Mouse (Mus musculus) embryonic facial prominence, embryonic 12.5 days (tissue): ENCODE results near the gene Tead3. TPM values are rescaled to one million over a fixed set of nuclear protein-coding genes. Genes with fewer than 3 reads are reported as not detected.

ENCODE experiments used
- ATAC-seq: fragments of 200-750 bp; cut with Nextera tagmentation; 2 replicates; pipeline ENCODE4 v1.8.0; 2017; ENCODE audit not compliant: insufficient number of reproducible peaks, insufficient read depth, low FRiP score, low TSS enrichment
- H3K27ac ChIP-seq: fragments of 300-500 bp; sonication (generic); 2 replicates; pipeline ENCODE4 v1.5.1; 2016; ENCODE audit warnings: mild to moderate bottlenecking
- H3K27me3 ChIP-seq: fragments of 300-500 bp; sonication (generic); 2 replicates; pipeline ENCODE4 v1.6.1; 2016; ENCODE audit warnings: mild to moderate bottlenecking, moderate library complexity
- H3K36me3 ChIP-seq: fragments of 300-500 bp; sonication (generic); 2 replicates; pipeline ENCODE4 v1.6.1; 2016; ENCODE audit warnings: mild to moderate bottlenecking
- H3K4me1 ChIP-seq: fragments of 300-500 bp; sonication (generic); 2 replicates; pipeline ENCODE4 v1.6.1; 2016
- H3K4me2 ChIP-seq: fragments of 300-500 bp; sonication (generic); replicated peaks from 2 replicates; pipeline ENCODE4 v1.6.1; 2016; ENCODE audit warnings: mild to moderate bottlenecking, moderate library complexity
- H3K4me3 ChIP-seq: fragments of 300-500 bp; sonication (generic); 2 replicates; pipeline ENCODE4 v1.5.1; 2016; ENCODE audit warnings: mild to moderate bottlenecking
- H3K9ac ChIP-seq: fragments of 300-500 bp; sonication (generic); 2 replicates; pipeline ENCODE4 v1.6.1; 2016; ENCODE audit warnings: mild to moderate bottlenecking, moderate library complexity
- H3K9me3 ChIP-seq: fragments of 300-500 bp; sonication (generic); 2 replicates; pipeline ENCODE4 v1.6.1; 2016; ENCODE audit warnings: mild to moderate bottlenecking, moderate library complexity
- WGBS: fragments of 180-500 bp; shearing (Covaris S2); methylation state at CpG from one replicate; pipeline ENCODE4 v1.1.7; 2016; 5-methylcytosine and 5-hydroxymethylcytosine counted together
- polyA plus RNA-seq: library from polyadenylated mRNA; unstranded; fragments of >200 nt; fragmentation: Nextera tagmentation; extraction: Ambion mirVana; gene quantifications from 2 replicates; pipeline ENCODE4 v1.2.1, GENCODE M21; 2016

Tead3 gene
- polyA plus RNA-seq, 1 experiment from 2014 or later: 17.9 TPM

GRCm38 (mm10) chr17:28313880-28314225 is 36.8 kb downstream of the Tead3 start:
- no peak; the same call in 1 of the 2 replicates for ATAC-seq
- 3% methylated on average over 11 of the region's 11 CpGs for WGBS
- H3K9ac ChIP-seq: peak overlapping the region; percentile 89

GRCm38 (mm10) chr17:28313212-28313879 is 37.3 kb downstream of the Tead3 start, which contains the start of gene Fance:
Gene Fance (plus strand): TSS chr17:28313519.
- Histone ChIP-seq H3K27ac (peak within 1 kb of the TSS; percentile 91), H3K4me1 (peaks cover 21% of the 10 kb centered on the region), H3K9ac (peak within 1 kb of the TSS; percentile 89), H3K4me3 (peak within 1 kb of the TSS; percentile 79), H3K36me3 (peaks cover 26% of the 10 kb centered on the region), H3K27me3 (no peaks in the 10 kb centered on the region), H3K9me3 (no peaks in the 10 kb centered on the region), H3K4me2 (peak within 1 kb of the TSS; percentile 75)
- under 1% methylated on average over 56 of the region's 69 CpGs for WGBS
- peak; percentile 97 for ATAC-seq

More at GRCm38 (mm10) chr17:28313880-28314225, 36.8 kb downstream of the Tead3 start:
- Histone ChIP-seq H3K9me3 (no peaks in the 10 kb centered on the region), H3K27me3 (no peaks in the 10 kb centered on the region), H3K36me3 (peaks cover 28% of the 10 kb centered on the region), H3K4me3 (peak overlapping the region; percentile 79), H3K4me1 (peaks cover 17% of the 10 kb centered on the region), H3K27ac (peak overlapping the region; percentile 91), H3K4me2 (peak overlapping the region; percentile 75)

GRCm38 (mm10) chr17:28312232-28313211 is 38.1 kb downstream of the Tead3 start:
- H3K27me3 ChIP-seq: no peaks in the 10 kb centered on the region
- peak overlapping the region; percentile 50; the same call in 1 of the 2 replicates for H3K27ac ChIP-seq
- peak overlapping the region; percentile 75 for H3K4me2 ChIP-seq
- H3K4me3 ChIP-seq: peak overlapping the region; percentile 79
- WGBS: 23% methylated on average over 17 of the region's 17 CpGs
- peaks cover 19% of the 10 kb centered on the region for H3K36me3 ChIP-seq
- ATAC-seq: 0 out of 2 replicates have a peak, but pooled peaks have one; percentile 2
- H3K4me1 ChIP-seq: peaks cover 23% of the 10 kb centered on the region
- no peak overlapping the region for H3K9ac ChIP-seq
- no peaks in the 10 kb centered on the region for H3K9me3 ChIP-seq

GRCm38 (mm10) chr17:28311366-28312132 is 39.1 kb downstream of the Tead3 start:
- no peak for ATAC-seq
- Histone ChIP-seq H3K4me3 (no peak overlapping the region), H3K9ac (no peak overlapping the region), H3K4me2 (no peak overlapping the region), H3K27ac (no peak overlapping the region), H3K27me3 (no peaks in the 10 kb centered on the region), H3K4me1 (peaks cover 23% of the 10 kb centered on the region), H3K36me3 (peaks cover 9% of the 10 kb centered on the region), H3K9me3 (no peaks in the 10 kb centered on the region)
- WGBS: 64% methylated on average over 5 of the region's 5 CpGs

GRCm38 (mm10) chr17:28310831-28311230 is 39.8 kb downstream of the Tead3 start:
- Histone ChIP-seq H3K27ac (no peak overlapping the region), H3K4me2 (no peak overlapping the region), H3K9ac (no peak overlapping the region), H3K9me3 (no peaks in the 10 kb centered on the region), H3K27me3 (no peaks in the 10 kb centered on the region), H3K4me1 (peaks cover 22% of the 10 kb centered on the region), H3K4me3 (no peak overlapping the region), H3K36me3 (peaks cover 2% of the 10 kb centered on the region)
- 81% methylated on average over 3 of the region's 3 CpGs for WGBS
- no peak for ATAC-seq

DNA sequence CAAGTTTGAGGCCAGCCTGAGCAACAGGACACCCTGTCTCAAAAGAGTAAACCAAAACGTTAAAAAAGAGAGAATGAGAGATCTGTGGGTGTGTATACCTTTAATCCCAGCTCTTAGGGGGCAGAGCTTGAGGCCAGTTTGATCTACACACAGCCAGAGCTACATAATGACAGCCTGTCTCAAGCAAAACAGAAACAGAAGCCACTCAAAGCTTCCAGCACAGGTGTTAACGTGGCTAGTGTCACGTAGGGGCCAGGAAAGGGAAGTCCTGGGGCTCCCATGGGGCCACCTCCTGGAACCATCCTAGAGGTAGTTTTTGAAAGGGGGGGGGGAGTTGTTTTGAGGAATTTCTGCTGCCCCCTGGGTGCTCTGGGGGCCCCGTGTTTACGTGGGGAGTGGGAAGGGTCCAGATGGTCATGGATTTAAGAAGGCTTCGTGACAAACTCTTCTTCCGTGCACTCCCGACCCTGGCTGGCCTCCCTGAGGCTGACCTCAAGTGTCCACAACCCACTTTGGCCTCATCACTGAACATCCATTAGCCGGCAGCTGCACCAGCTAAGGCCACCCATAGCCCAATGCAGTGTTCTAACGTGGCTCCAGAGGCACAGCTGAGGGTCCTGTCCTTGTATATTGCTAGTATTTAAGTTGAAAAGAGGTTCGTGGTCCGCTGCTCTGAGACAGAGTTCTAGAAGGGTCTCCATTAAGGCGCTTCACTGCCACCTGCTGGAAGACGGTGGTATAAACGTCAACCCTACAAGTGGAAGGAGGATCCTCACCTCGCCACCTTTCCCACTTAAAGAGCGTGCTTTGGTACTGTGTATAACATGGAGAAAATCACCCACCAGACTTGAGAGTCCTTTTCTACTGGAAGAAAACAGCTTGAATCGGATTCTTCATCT is 42.1 kb downstream of the Tead3 start:
- Histone ChIP-seq H3K9ac (no peak overlapping the region; the same call in 1 of the 2 replicates), H3K4me3 (no peak overlapping the region), H3K27me3 (no peaks in the 10 kb centered on the region), H3K27ac (0 out of 2 replicates have a peak overlapping the region, but pooled peaks have one; percentile 2), H3K4me1 (peaks cover 11% of the 10 kb centered on the region; the same call in 1 of the 2 replicates), H3K4me2 (no peak overlapping the region), H3K36me3 (no peaks in the 10 kb centered on the region), H3K9me3 (no peaks in the 10 kb centered on the region)
- ATAC-seq: no peak
- WGBS: 16% methylated on average over 18 of the region's 18 CpGs

DNA sequence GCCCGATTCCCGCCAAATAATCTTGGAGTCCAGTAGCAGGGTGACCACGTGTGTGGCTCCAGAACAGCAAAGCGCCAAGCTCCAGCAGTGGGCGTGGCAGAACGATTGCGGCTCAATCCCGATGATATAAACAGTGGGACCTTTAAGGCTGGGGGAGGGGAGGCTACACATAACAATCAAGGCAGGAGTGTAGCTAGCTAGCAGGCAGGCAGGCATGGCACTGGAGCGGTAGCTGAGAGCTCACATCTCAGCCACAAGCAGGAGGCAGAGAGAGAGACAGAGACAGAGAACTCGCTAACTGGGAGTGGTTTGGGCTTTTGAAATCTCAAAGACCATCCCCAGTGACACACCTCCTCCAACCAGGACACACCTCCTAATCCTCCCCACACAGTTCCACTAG is 45.4 kb downstream of the Tead3 start:
- H3K4me2 ChIP-seq: no peak overlapping the region
- H3K9ac ChIP-seq: no peak overlapping the region
- peaks cover 14% of the 10 kb centered on the region for H3K4me1 ChIP-seq
- no peaks in the 10 kb centered on the region for H3K27me3 ChIP-seq
- H3K9me3 ChIP-seq: no peaks in the 10 kb centered on the region
- no peak overlapping the region for H3K27ac ChIP-seq
- WGBS: 51% methylated on average over 10 of the region's 10 CpGs
- no peak for ATAC-seq
- no peak overlapping the region for H3K4me3 ChIP-seq
- no peaks in the 10 kb centered on the region for H3K36me3 ChIP-seq

DNA sequence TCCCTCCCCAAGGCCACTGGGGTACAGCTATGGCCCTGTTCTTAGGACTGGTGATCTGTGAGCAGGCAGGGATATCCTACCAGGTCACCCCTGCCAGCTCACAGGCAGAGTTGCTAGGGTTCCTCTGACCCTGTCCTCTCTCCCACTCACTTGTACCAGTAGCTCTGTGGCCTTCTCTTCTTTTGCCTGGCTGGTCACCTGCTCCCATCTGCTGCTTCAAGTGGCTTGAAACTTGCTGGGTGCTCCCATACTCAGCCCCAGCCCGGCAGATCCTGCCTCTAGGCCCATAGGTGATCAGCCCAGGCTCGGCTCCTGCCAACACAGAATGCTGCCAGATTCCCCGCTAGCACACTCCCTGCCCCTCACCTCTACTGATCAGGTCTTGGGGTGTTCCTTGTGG is 49.8 kb downstream of the Tead3 start:
- Histone ChIP-seq H3K4me3 (no peak overlapping the region), H3K4me2 (no peak overlapping the region), H3K4me1 (peaks cover 24% of the 10 kb centered on the region), H3K9me3 (no peaks in the 10 kb centered on the region), H3K27me3 (no peaks in the 10 kb centered on the region), H3K27ac (no peak overlapping the region), H3K36me3 (peaks cover 17% of the 10 kb centered on the region), H3K9ac (no peak overlapping the region)
- WGBS: 65% methylated on average over 3 of the region's 3 CpGs
- no peak; the same call in 1 of the 2 replicates for ATAC-seq

DNA sequence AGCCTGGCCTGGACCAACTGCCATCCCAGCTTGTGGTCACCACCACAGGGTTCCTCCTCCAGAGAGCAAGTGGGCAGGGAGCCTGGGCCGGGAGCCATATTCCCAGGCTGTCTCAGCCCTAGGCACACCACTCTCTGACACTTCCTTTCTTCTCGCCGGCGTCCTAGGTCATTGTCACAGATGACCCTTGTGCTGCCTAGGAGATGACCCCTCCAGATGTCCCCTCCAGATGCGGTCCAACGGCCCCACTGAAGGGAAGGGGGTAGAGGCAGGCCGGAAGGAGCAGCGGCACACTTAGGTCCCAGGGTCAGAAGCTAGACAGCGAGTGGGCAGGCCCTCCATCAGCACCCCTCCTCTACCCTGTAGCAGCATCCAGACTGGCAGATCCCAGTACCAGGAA is 50.3 kb downstream of the Tead3 start:
- no peak for ATAC-seq
- peaks cover 25% of the 10 kb centered on the region for H3K4me1 ChIP-seq
- H3K4me3 ChIP-seq: no peak overlapping the region
- H3K27me3 ChIP-seq: no peaks in the 10 kb centered on the region
- peaks cover 17% of the 10 kb centered on the region for H3K36me3 ChIP-seq
- peak overlapping the region; percentile 7; the same call in 1 of the 2 replicates for H3K9ac ChIP-seq
- H3K4me2 ChIP-seq: no peak overlapping the region
- WGBS: 29% methylated on average over 9 of the region's 9 CpGs
- H3K27ac ChIP-seq: peak overlapping the region; percentile 64
- H3K9me3 ChIP-seq: no peaks in the 10 kb centered on the region

- Histone ChIP-seq H3K9ac (peak overlapping the region; percentile 7; the same call in 1 of the 2 replicates), H3K27ac (peak overlapping the region; percentile 64), H3K4me2 (no peak overlapping the region), H3K27me3 (no peaks in the 10 kb centered on the region), H3K36me3 (peaks cover 17% of the 10 kb centered on the region), H3K9me3 (no peaks in the 10 kb centered on the region), H3K4me3 (no peak overlapping the region), H3K4me1 (peaks cover 30% of the 10 kb centered on the region)
- no peak for ATAC-seq
- WGBS: 25% methylated on average over 9 of the region's 11 CpGs
Measured at GRCm38 (mm10) chr17:28299669-28300320, 50.8 kb downstream of the Tead3 start.
